Mouse (Mus musculus): ENCODE measurements around the gene Trip4. TPM values are rescaled to one million over a fixed set of nuclear protein-coding genes. Genes with fewer than 3 reads are reported as not detected.
A peak's percentile ranks its signal among the peaks of the same experiment; 100 is the strongest.

Gene Trip4
- polyA plus RNA-seq, 1 experiment from 2014 or later, result 36.3 TPM

GRCm38 (mm10) chr9:65832041-65832440, 76.6 kb downstream of the Trip4 start:
- peak overlapping the region; percentile 83 for H3K27ac ChIP-seq
- WGBS, result 6% methylated on average over 2 of the region's 2 CpGs
- H3K9ac ChIP-seq, result no peak overlapping the region
- H3K4me1 ChIP-seq, result peaks cover 54% of the 10 kb centered on the region
- H3K4me3 ChIP-seq (replicated peaks), result no peak overlapping the region
- H3K36me3 ChIP-seq (replicated peaks), result no peaks in the 10 kb centered on the region
- no peaks in the 10 kb centered on the region for H3K9me3 ChIP-seq
- H3K4me2 ChIP-seq, result peak overlapping the region; percentile 22; the same call in 1 of the 2 replicates
- H3K27me3 ChIP-seq, result no peaks in the 10 kb centered on the region
- no peak for ATAC-seq (ENCODE audit: low FRiP score)

DNA sequence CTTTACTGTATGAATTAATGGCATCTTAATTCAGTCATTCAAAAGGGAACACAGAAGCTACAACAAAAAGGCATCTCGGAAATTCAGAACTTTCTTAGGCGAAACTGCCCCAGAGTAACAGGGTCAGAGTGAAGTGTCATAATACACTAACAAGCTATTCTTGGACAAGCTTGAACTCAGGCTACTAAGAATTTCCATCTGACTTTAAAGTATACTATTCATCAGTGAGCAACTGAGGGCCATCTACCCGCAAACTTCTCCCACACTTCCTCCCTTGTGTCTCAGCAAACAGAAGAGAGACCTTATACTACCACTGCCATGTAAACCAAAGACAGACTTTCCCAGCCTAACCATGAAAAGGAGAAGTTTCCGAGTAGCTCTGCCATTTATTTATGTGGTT, 77.4 kb downstream of the Trip4 start:
- no peak for ATAC-seq (ENCODE audit: low FRiP score)
- peak overlapping the region; percentile 83 for H3K27ac ChIP-seq
- peaks cover 57% of the 10 kb centered on the region for H3K4me1 ChIP-seq
- H3K9me3 ChIP-seq, result no peaks in the 10 kb centered on the region
- no peak overlapping the region for H3K9ac ChIP-seq
- H3K36me3 ChIP-seq (replicated peaks), result no peaks in the 10 kb centered on the region
- H3K4me2 ChIP-seq, result no peak overlapping the region
- 31% methylated on average over 4 of the region's 4 CpGs for WGBS
- H3K4me3 ChIP-seq (replicated peaks), result no peak overlapping the region
- H3K27me3 ChIP-seq, result no peaks in the 10 kb centered on the region

- Histone ChIP-seq H3K4me2 (no peak overlapping the region), H3K27me3 (no peaks in the 10 kb centered on the region), H3K9me3 (no peaks in the 10 kb centered on the region), H3K4me1 (peaks cover 63% of the 10 kb centered on the region), H3K36me3 (replicated peaks) (no peaks in the 10 kb centered on the region), H3K9ac (no peak overlapping the region), H3K4me3 (replicated peaks) (no peak overlapping the region), H3K27ac (no peak overlapping the region)
- no peak for ATAC-seq (ENCODE audit: low FRiP score)
- WGBS, result 50% methylated on average over 4 of the region's 4 CpGs
Observed at GRCm38 (mm10) chr9:65830255-65830654, 78.3 kb downstream of the Trip4 start.

DNA sequence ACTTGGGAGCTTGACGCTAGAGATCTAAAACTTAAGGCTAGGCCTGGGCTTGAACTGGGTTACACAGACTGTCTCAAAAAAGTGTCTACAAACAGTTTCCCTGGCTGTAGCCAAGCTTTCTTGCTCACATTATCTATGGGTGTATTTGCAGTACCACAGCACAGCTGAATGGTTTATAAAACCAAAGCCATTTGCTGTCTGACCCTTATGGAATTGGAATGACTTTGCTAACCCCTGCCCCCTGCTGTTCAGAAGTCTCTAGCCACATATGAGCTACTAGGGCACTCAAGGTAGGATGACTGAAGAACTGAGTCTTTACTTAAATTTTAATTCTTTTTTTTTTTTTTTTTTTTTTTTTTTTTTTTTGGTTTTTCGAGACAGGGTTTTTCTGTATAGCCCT, 79.2 kb downstream of the Trip4 start:
- Histone ChIP-seq H3K4me2 (no peak overlapping the region), H3K4me3 (replicated peaks) (no peak overlapping the region), H3K27ac (no peak overlapping the region), H3K9ac (no peak overlapping the region), H3K9me3 (no peaks in the 10 kb centered on the region), H3K27me3 (no peaks in the 10 kb centered on the region), H3K4me1 (peaks cover 63% of the 10 kb centered on the region), H3K36me3 (replicated peaks) (no peaks in the 10 kb centered on the region)
- no peak for ATAC-seq (ENCODE audit: low FRiP score)
- 92% methylated on average over 1 of the region's 2 CpGs for WGBS

DNA sequence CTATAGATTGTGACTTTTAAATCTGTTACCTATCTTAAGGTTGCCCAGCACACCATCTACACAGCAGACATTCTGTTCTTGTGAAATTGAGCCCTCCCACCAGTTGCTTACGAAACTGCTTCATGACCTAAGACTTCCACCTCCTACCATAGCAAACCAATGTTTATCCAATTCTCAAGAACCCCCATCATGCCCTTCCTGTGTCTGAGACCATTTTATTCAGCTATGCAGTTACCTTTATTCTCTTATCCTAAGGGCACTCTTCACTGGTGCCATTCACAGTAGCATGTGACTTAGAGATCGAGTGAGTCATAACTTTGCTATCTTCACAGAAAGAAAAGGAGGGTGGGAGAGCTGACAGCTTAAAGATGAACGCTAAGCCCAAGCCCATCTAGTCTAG, 80.1 kb downstream of the Trip4 start:
- H3K4me3 ChIP-seq (replicated peaks), result peak overlapping the region; percentile 91
- peak overlapping the region; percentile 64 for H3K4me2 ChIP-seq
- WGBS, result 43% methylated on average over 3 of the region's 3 CpGs
- no peak overlapping the region for H3K27ac ChIP-seq
- ATAC-seq (ENCODE audit: low FRiP score), result no peak
- H3K9me3 ChIP-seq, result no peaks in the 10 kb centered on the region
- no peak overlapping the region for H3K9ac ChIP-seq
- peaks cover 66% of the 10 kb centered on the region for H3K4me1 ChIP-seq
- no peaks in the 10 kb centered on the region for H3K27me3 ChIP-seq
- no peaks in the 10 kb centered on the region for H3K36me3 ChIP-seq (replicated peaks)

DNA sequence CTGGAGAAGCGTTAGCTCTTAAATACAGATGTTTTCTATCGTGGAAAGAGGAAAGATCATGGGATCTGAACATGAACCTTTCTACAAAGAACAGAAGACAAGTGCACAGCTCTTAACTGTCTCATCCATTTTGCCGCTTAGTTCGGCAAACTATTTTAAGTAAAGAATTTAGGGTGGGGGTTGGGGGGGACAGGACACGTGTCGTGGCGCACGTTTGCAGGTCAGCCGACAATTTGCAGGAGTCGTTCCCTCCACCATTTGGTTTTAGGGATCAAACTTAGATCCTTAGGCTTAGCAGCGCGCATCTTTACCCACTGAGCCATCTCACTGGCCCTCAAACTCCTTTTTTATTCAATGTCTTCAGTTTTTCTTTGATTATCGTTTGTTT, 80.6 kb downstream of the Trip4 start:
- Histone ChIP-seq H3K4me2 (peak overlapping the region; percentile 64), H3K9me3 (no peaks in the 10 kb centered on the region), H3K27me3 (no peaks in the 10 kb centered on the region), H3K4me3 (replicated peaks) (peak overlapping the region; percentile 91), H3K27ac (peak overlapping the region; percentile 99; the same call in 1 of the 2 replicates), H3K9ac (peak overlapping the region; percentile 99; the same call in 1 of the 2 replicates), H3K36me3 (replicated peaks) (no peaks in the 10 kb centered on the region), H3K4me1 (peaks cover 64% of the 10 kb centered on the region)
- WGBS, result 1% methylated on average over 13 of the region's 13 CpGs
- ATAC-seq (ENCODE audit: low FRiP score), result no peak

GRCm38 (mm10) chr9:65827344-65828015, 81.1 kb downstream of the Trip4 start, which contains the start of gene Zfp609:
Zfp609 (minus strand) TSS chr9:65827564.
- Histone ChIP-seq H3K9ac (peak within 1 kb of the TSS; percentile 99), H3K9me3 (no peaks in the 10 kb centered on the region), H3K4me3 (replicated peaks) (peak within 1 kb of the TSS; percentile 91), H3K4me1 (peaks cover 61% of the 10 kb centered on the region), H3K27me3 (no peaks in the 10 kb centered on the region), H3K4me2 (peak within 1 kb of the TSS; percentile 64), H3K27ac (peak within 1 kb of the TSS; percentile 99), H3K36me3 (replicated peaks) (no peaks in the 10 kb centered on the region)
- ATAC-seq (ENCODE audit: low FRiP score), result peak; percentile 88
- WGBS, result under 1% methylated on average over 44 of the region's 76 CpGs

DNA sequence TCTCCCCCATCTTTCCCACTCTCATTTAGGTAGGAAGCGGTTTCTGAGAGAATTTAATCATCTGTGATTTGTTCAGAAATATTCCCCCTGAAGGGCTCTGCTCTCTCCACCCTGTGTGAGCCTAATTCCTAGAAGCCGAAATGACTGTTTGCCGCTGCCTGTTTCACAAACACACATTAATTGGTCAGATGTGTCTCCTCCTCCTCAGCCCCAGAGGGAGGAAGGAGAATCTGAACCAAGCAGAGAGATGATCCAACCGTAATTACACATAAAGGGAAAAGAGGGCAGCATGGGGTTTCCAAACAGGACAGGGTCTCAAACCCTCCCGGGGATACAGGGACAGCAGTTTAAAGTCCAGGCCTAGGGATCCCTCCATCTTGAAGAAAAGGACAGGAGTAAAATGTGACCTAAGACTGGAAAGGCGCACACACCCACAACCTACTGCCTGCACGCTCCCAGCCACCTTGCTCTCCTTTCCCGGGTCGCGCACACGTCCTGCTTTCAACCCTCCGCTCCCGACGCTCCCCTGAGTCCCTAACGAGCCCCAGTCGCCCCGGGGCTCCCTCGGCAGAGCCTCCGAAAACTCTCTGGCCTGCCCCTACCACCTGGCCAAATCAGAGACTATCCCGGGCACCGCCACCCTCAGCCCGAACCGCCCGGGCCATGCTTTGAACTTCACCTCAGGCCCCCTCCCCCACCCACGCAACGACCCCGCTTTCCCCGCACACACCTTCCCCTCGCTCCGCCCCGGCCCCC, 81.8 kb downstream of the Trip4 start:
- no peaks in the 10 kb centered on the region for H3K27me3 ChIP-seq
- H3K4me2 ChIP-seq, result peak overlapping the region; percentile 64
- peak; percentile 48 for ATAC-seq (ENCODE audit: low FRiP score)
- H3K27ac ChIP-seq, result peak overlapping the region; percentile 99
- peak overlapping the region; percentile 99 for H3K9ac ChIP-seq
- peak overlapping the region; percentile 91 for H3K4me3 ChIP-seq (replicated peaks)
- WGBS, result under 1% methylated on average over 30 of the region's 31 CpGs
- peaks cover 54% of the 10 kb centered on the region for H3K4me1 ChIP-seq
- no peaks in the 10 kb centered on the region for H3K9me3 ChIP-seq
- no peaks in the 10 kb centered on the region for H3K36me3 ChIP-seq (replicated peaks)

- no peaks in the 10 kb centered on the region for H3K36me3 ChIP-seq (replicated peaks)
- peak; percentile 49 for ATAC-seq (ENCODE audit: low FRiP score)
- peak overlapping the region; percentile 99 for H3K27ac ChIP-seq
- 0% methylated on average over 4 of the region's 4 CpGs for WGBS
- no peaks in the 10 kb centered on the region for H3K9me3 ChIP-seq
- no peaks in the 10 kb centered on the region for H3K27me3 ChIP-seq
- peak overlapping the region; percentile 91 for H3K4me3 ChIP-seq (replicated peaks)
- H3K4me2 ChIP-seq, result peak overlapping the region; percentile 64
- peak overlapping the region; percentile 99 for H3K9ac ChIP-seq
- peaks cover 56% of the 10 kb centered on the region for H3K4me1 ChIP-seq
Observed at GRCm38 (mm10) chr9:65826226-65826587, 82.4 kb downstream of the Trip4 start.

DNA sequence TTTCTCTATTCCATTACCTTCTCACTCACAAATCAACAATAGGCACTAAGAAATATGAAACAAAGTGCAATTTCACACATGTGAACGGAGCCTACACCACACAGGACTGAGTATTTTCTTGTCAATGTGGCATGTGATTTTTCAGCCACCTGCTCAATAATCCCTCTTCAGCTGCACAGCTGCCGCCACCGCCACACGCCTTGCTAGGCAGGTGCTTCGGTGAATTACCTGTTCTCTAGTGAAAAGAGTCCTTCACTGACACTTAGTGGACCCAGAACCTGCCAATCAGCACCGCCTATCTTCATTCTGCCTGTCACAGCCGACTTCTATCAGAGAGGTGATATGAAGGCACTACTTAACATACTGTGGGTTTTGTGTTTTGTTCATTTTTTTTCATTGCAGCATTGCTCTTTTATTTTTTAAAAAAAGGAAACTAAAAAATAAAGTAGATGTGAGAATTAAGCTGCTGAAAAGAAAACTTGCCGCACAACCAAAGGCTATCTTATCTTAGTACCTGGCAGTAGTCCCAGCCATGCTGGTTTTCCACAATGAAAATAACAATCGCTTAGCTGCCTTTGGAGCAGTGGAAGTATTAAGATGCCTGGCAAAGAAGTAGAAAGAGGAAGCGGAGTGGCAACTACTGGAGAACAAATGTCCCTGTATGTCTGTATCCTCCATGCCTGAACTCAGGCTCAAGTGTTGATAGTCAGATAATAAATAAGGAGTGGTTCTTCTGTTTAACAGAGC, 84.7 kb downstream of the Trip4 start:
- Histone ChIP-seq H3K4me3 (replicated peaks) (no peak overlapping the region), H3K9me3 (no peaks in the 10 kb centered on the region), H3K36me3 (replicated peaks) (no peaks in the 10 kb centered on the region), H3K4me2 (peak overlapping the region; percentile 22), H3K27me3 (no peaks in the 10 kb centered on the region), H3K27ac (peak overlapping the region; percentile 74), H3K4me1 (peaks cover 63% of the 10 kb centered on the region), H3K9ac (no peak overlapping the region)
- ATAC-seq (ENCODE audit: low FRiP score), result no peak
- WGBS, result 45% methylated on average over 10 of the region's 10 CpGs

- H3K27me3 ChIP-seq, result no peaks in the 10 kb centered on the region
- peaks cover 65% of the 10 kb centered on the region for H3K4me1 ChIP-seq
- H3K36me3 ChIP-seq (replicated peaks), result 0 out of 2 replicates have a peak, but pooled peaks cover 4% of the 10 kb centered on the region
- H3K4me3 ChIP-seq (replicated peaks), result no peak overlapping the region
- no peak for ATAC-seq (ENCODE audit: low FRiP score)
- 83% methylated on average over 4 of the region's 4 CpGs for WGBS
- no peak overlapping the region for H3K27ac ChIP-seq
- no peak overlapping the region for H3K9ac ChIP-seq
- no peak overlapping the region for H3K4me2 ChIP-seq
- H3K9me3 ChIP-seq, result no peaks in the 10 kb centered on the region
Observed at GRCm38 (mm10) chr9:65822011-65822410, 86.6 kb downstream of the Trip4 start.

DNA sequence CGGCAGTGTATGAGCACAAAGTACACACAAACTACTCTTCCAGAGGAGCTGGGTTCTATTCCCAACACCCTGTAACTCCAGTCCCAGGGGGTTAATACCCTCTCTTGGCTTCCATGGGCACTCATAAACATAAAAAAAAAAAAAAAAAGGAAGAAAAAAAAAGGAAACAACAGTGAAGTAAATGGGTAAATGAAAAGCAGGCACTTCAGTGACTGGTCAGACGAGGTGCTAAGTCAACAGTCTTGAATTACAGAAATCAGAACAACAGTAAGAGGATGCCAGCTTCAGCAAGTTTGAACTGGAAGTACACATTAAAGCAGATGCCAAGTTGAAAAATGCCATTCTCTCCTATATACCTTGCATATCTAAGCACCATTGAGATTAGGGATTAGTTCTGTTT, 88.3 kb downstream of the Trip4 start:
- no peak overlapping the region for H3K27ac ChIP-seq
- WGBS, result 77% methylated on average over 2 of the region's 2 CpGs
- H3K27me3 ChIP-seq, result no peaks in the 10 kb centered on the region
- no peak overlapping the region for H3K4me3 ChIP-seq (replicated peaks)
- H3K4me1 ChIP-seq, result peaks cover 54% of the 10 kb centered on the region
- no peak for ATAC-seq (ENCODE audit: low FRiP score)
- no peak overlapping the region for H3K9ac ChIP-seq
- H3K4me2 ChIP-seq, result no peak overlapping the region
- no peaks in the 10 kb centered on the region for H3K9me3 ChIP-seq
- H3K36me3 ChIP-seq (replicated peaks), result peaks cover 14% of the 10 kb centered on the region

Data from forebrain, embryonic 12.5 days (tissue).